Mouse (Mus musculus) lung, postnatal 0 days (tissue): ENCODE results near the gene Magix.

ENCODE experiments used
- CTCF ChIP-seq: IDR thresholded peaks from 2 replicates; pipeline ENCODE4 v1.5.1; 2016; ENCODE audit warnings: antibody characterized with exemption, mild to moderate bottlenecking
- EP300 ChIP-seq: IDR thresholded peaks from 2 replicates; pipeline ENCODE4 v1.6.1; 2016; ENCODE audit warnings: antibody characterized with exemption, mild to moderate bottlenecking, control low read depth

DNA sequence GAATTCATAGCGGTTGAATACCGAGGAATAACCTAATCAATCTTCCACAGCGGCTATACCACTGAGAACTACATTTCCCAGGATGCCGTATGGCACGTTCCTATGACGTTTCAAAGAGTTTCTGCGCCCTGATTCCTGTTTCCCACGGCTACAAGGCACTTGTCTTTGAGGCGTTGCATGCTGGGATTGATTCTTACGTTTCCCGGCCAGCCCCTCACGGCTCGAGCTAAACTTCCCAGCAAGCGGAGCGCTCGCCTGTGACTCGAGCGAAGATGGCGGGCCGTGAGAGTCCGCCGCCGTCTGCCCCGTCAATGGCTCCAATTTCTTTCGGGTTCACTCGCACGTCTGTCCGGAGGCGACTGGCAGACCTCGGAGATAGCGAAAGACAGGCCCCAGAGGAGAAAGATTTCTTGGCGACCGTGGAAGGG is 15.9 kb upstream of the Magix start, which contains the start of gene Gpkow:
- TF ChIP-seq CTCF, result no peak
- TF ChIP-seq EP300, result no peak
